Mouse (Mus musculus): Measurements from ENCODE around the gene Dnal4.

DNA sequence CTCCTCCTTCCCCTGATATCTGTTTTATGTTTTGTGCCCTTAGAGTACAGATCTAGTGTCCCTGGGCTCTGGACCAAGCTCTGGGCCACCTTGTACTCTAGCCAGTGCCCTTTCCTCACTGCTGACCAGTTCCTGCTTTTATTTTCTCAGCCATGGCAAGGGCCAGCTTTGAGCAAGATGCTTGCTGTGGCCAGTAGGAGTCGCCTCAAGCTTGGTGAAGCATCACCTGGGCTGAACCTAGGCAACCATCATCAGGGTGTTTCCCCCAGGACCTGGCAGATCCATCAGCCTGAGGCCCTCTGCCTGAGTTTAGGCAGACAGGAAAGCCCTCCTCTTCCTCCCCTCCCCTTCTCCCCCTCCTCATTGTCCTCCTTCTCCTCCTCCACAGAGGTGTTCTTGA lies 54.2 kb downstream of the Dnal4 start:
- TF ChIP-seq CTCF (IDR thresholded peaks at IDR 0.05; ENCODE audit: control insufficient read depth, insufficient read depth, insufficient read length): peak; percentile 59
- TF ChIP-seq CEBPB (IDR thresholded peaks at IDR 0.05; ENCODE audit: low read depth): no peak
- no peak for TF ChIP-seq MYOG (IDR thresholded peaks at IDR 0.05; ENCODE audit: control insufficient read depth, extremely low read depth, insufficient read length)
- TF ChIP-seq MAX (IDR thresholded peaks at IDR 0.05): no peak
- TF ChIP-seq USF1 (IDR thresholded peaks at IDR 0.05; ENCODE audit: low read depth): no peak
- no peak for TF ChIP-seq FOSL1 (IDR thresholded peaks at IDR 0.05; ENCODE audit: insufficient read depth, low read length, poor library complexity, severe bottlenecking)
- no peak for TF ChIP-seq MYOD1 (IDR thresholded peaks at IDR 0.05; ENCODE audit: control insufficient read depth, insufficient read length, low read depth)

Measured in C2C12 (cell line).